Mouse (Mus musculus): Measurements from ENCODE around the gene Gm49369. TPM values are rescaled to one million over a fixed set of nuclear protein-coding genes. Genes with fewer than 3 reads are reported as not detected.
A peak's percentile ranks its signal among the peaks of the same experiment; 100 is the strongest.

Gene Gm49369
- total RNA-seq, 2 experiments from 2014 or later: 1.5 to 1.8 TPM

DNA sequence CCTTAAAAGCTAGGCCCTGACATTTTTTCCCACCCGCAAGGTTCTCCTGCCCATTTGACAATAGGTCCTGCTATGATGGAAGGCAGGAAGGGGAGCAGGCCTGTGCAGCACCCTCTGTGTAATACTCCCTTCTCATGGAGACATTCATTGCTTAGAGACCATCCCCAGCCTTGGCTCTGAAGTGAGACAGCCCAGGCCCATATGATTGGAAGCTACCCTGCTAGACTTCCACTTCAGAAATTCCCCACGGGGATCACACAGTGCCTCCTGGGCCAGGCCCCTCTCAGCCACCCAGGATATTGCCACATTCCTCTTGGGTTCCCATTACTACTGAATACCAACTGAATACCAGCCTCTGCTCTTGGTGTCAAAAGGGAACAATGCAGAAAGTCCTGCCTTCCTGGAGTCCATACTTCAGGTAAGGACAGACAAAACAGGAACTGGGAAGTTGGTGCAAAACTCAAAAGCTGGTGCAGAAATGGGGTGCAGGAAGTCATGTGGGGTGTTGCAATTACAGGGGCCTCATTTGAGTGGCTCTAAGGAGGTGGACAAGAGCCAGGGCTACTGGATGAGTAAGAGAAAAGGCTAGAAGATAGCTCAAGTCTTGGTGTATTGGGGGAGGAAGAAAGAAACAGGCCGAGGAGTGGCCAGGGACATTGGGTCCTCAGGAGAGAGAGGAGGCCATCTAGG, 7.6 kb upstream of the Gm49369 start:
- DNase-seq: no peak

DNA sequence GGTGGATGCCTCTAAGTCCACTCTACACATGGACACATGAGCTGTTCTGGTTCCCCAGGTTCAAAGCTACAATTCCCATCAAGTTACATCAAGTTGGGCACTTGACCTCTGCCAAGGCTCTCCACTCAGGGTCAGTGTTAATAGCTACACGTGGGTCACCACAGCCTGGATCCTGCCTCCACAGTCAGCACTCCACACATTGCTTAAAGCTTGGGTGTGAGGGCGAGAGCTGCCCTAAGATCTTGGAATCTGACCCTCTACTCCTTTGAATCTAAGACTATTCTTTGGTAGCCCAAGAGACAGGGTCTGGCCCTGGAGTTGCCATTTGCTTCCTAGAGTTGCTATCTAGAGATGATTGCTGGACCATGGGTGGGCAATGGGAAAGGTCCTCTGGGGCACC, 6.3 kb upstream of the Gm49369 start:
- Histone ChIP-seq H3K27ac (peak overlapping the region; percentile 99), H3K4me3 (no peak overlapping the region)
- intact Hi-C loops (cut with DNase I): loop anchor here (5.0 kb wide), 1 partner anchor 39 kb away; no protein-coding TSS in a partner anchor
- no peak for DNase-seq
- TF ChIP-seq CTCF (IDR thresholded peaks at IDR 0.05): no peak

More for the DNA sequence above, 7.6 kb upstream of the Gm49369 start:
- no peak overlapping the region for H3K4me3 ChIP-seq
- H3K27ac ChIP-seq: no peak overlapping the region; the same call in 1 of the 2 replicates
- TF ChIP-seq CTCF (IDR thresholded peaks at IDR 0.05): no peak
- intact Hi-C loops (cut with DNase I): loop anchor here (5.0 kb wide), 1 partner anchor 37 kb away; no protein-coding TSS in a partner anchor

- no peak for DNase-seq
- Histone ChIP-seq H3K27ac (peak overlapping the region; percentile 99), H3K4me3 (peak overlapping the region; percentile 74)
- TF ChIP-seq CTCF (IDR thresholded peaks at IDR 0.05): no peak
- intact Hi-C loops (cut with DNase I): loop anchor here (5.0 kb wide), 1 partner anchor 39 kb away; no protein-coding TSS in a partner anchor
Observed at GRCm38 (mm10) chr7:142388198-142388597, 5.7 kb upstream of the Gm49369 start.

GRCm38 (mm10) chr7:142387419-142388148, 5.1 kb upstream of the Gm49369 start, which contains the start of gene Ctsd:
Ctsd (minus strand) TSS chr7:142388038.
- no peak for TF ChIP-seq CTCF (IDR thresholded peaks at IDR 0.05)
- intact Hi-C loops (cut with DNase I): loop anchor here (5.0 kb wide), 1 partner anchor 40 kb away; no protein-coding TSS in a partner anchor
- peak within 1 kb of the TSS; percentile 99 for H3K27ac ChIP-seq
- DNase-seq: peak; percentile 99
- peak within 1 kb of the TSS; percentile 74 for H3K4me3 ChIP-seq

- DNase-seq: peak; percentile 72
- intact Hi-C loops (cut with DNase I): loop anchor here (5.0 kb wide), 1 partner anchor 41 kb away; no protein-coding TSS in a partner anchor
- Histone ChIP-seq H3K4me3 (peak overlapping the region; percentile 74), H3K27ac (peak overlapping the region; percentile 99)
- no peak for TF ChIP-seq CTCF (IDR thresholded peaks at IDR 0.05)
Observed at GRCm38 (mm10) chr7:142386621-142387201, 4.2 kb upstream of the Gm49369 start.

GRCm38 (mm10) chr7:142385742-142386403, 3.4 kb upstream of the Gm49369 start:
- H3K4me3 ChIP-seq: peak overlapping the region; percentile 74
- no peak for DNase-seq
- peak overlapping the region; percentile 99 for H3K27ac ChIP-seq
- intact Hi-C loops (cut with DNase I): loop anchor here (5.0 kb wide), 1 partner anchor 41 kb away; no protein-coding TSS in a partner anchor
- no peak for TF ChIP-seq CTCF (IDR thresholded peaks at IDR 0.05)

GRCm38 (mm10) chr7:142384306-142384705, 1.8 kb upstream of the Gm49369 start:
- peak overlapping the region; percentile 74 for H3K4me3 ChIP-seq
- DNase-seq: peak; percentile 81
- peak overlapping the region; percentile 99 for H3K27ac ChIP-seq

DNA sequence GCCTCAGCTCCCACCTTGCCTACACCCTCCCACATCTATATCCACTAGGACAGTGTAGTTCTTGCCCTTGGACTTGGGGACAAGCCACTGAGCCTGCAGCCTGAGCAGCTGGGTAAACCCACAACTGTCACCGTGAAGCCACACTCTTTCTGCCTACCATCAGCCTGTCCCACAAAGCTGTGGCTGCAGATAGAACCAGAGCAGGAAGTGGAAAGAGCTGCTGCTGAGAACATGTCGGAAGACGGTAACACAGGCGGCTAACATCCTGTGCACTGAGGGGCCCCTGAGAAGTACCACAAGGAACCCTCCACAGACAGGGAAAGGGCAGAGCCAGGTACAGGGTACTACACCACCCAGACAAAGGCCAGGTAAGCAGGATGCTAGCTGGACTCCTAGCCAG, 1.3 kb downstream of the Gm49369 start:
- Histone ChIP-seq H3K4me3 (no peak overlapping the region), H3K27ac (no peak overlapping the region)
- intact Hi-C loops (cut with DNase I): no loop called here
- no peak for DNase-seq
- no peak for TF ChIP-seq CTCF (IDR thresholded peaks at IDR 0.05)

More at GRCm38 (mm10) chr7:142384306-142384705, 1.8 kb upstream of the Gm49369 start:
- no peak for TF ChIP-seq CTCF (IDR thresholded peaks at IDR 0.05)
- intact Hi-C loops (cut with DNase I): no loop called here

GRCm38 (mm10) chr7:142379186-142379585, 3.3 kb downstream of the Gm49369 start:
- intact Hi-C loops (cut with DNase I): no loop called here
- no peak for TF ChIP-seq CTCF (IDR thresholded peaks at IDR 0.05)
- H3K27ac ChIP-seq: no peak overlapping the region
- no peak for DNase-seq
- no peak overlapping the region for H3K4me3 ChIP-seq

- intact Hi-C loops (cut with DNase I): no loop called here
Observed at GRCm38 (mm10) chr7:142377233-142377925, 5.1 kb downstream of the Gm49369 start.

GRCm38 (mm10) chr7:142376096-142376495, 6.4 kb downstream of the Gm49369 start:
- H3K4me3 ChIP-seq: 0 out of 2 replicates have a peak overlapping the region, but pooled peaks have one; percentile 7
- DNase-seq: no peak
- intact Hi-C loops (cut with DNase I): no loop called here
- TF ChIP-seq CTCF (IDR thresholded peaks at IDR 0.05): no peak
- H3K27ac ChIP-seq: peak overlapping the region; percentile 77

More at GRCm38 (mm10) chr7:142377233-142377925, 5.1 kb downstream of the Gm49369 start:
- Histone ChIP-seq H3K27ac (no peak overlapping the region), H3K4me3 (no peak overlapping the region)
- TF ChIP-seq CTCF (IDR thresholded peaks at IDR 0.05): no peak
- no peak for DNase-seq
